Mouse (Mus musculus): ENCODE measurements around the gene Hist1h2ba. TPM values are rescaled to one million over a fixed set of nuclear protein-coding genes. Genes with fewer than 3 reads are reported as not detected.
A peak's percentile ranks its signal among the peaks of the same experiment; 100 is the strongest.

Hist1h2ba gene
- total and polyA plus RNA-seq, 2 experiments = not detected

- no peak for TF ChIP-seq POLR2A (IDR thresholded peaks at IDR 0.05; ENCODE audit: extremely low read depth, insufficient read depth, low read length)
- TF ChIP-seq CTCF (IDR thresholded peaks at IDR 0.05; ENCODE audit: low read depth, low read length) = no peak
- Histone ChIP-seq H3K4me3 (ENCODE audit: insufficient read depth, low read depth, low read length) (no peak overlapping the region), H3K36me3 (ENCODE audit: control insufficient read depth, insufficient read depth, low read length) (peaks cover 13% of the 10 kb centered on the region), H3K4me1 (ENCODE audit: control insufficient read depth, insufficient read depth, low read length) (no peaks in the 10 kb centered on the region), H3K9ac (ENCODE audit: low read depth, low read length) (no peak overlapping the region), H3K27ac (replicated peaks; ENCODE audit: insufficient read depth, low read depth, low read length) (no peak overlapping the region), H3K79me2 (ENCODE audit: control insufficient read depth, insufficient read depth, low read length) (no peaks in the 10 kb centered on the region), H3K27me3 (ENCODE audit: control insufficient read depth, insufficient read depth, low read length) (no peaks in the 10 kb centered on the region)
- 91% methylated on average over 4 of the region's 4 CpGs for WGBS
- DNase-seq (ENCODE audit: extremely low read depth, low read depth, low spot score) = no peak
These were observed 40.7 kb downstream of the Hist1h2ba start for GRCm38 (mm10) chr13:23893269-23893593.

GRCm38 (mm10) chr13:23892592-23893268, 41.2 kb downstream of the Hist1h2ba start:
- no peak for DNase-seq (ENCODE audit: extremely low read depth, low read depth, low spot score)
- no peak overlapping the region for H3K4me3 ChIP-seq (ENCODE audit: insufficient read depth, low read depth, low read length)
- no peaks in the 10 kb centered on the region for H3K27me3 ChIP-seq (ENCODE audit: control insufficient read depth, insufficient read depth, low read length)
- no peaks in the 10 kb centered on the region for H3K79me2 ChIP-seq (ENCODE audit: control insufficient read depth, insufficient read depth, low read length)
- no peak overlapping the region for H3K9ac ChIP-seq (ENCODE audit: low read depth, low read length)
- H3K36me3 ChIP-seq (ENCODE audit: control insufficient read depth, insufficient read depth, low read length) = peaks cover 9% of the 10 kb centered on the region
- no peak overlapping the region for H3K27ac ChIP-seq (replicated peaks; ENCODE audit: insufficient read depth, low read depth, low read length)
- H3K4me1 ChIP-seq (ENCODE audit: control insufficient read depth, insufficient read depth, low read length) = no peaks in the 10 kb centered on the region
- TF ChIP-seq POLR2A (IDR thresholded peaks at IDR 0.05; ENCODE audit: extremely low read depth, insufficient read depth, low read length) = no peak
- WGBS = 68% methylated on average over 9 of the region's 9 CpGs

GRCm38 (mm10) chr13:23889011-23889605, 44.8 kb downstream of the Hist1h2ba start:
- no peaks in the 10 kb centered on the region for H3K79me2 ChIP-seq (ENCODE audit: control insufficient read depth, insufficient read depth, low read length)
- H3K36me3 ChIP-seq (ENCODE audit: control insufficient read depth, insufficient read depth, low read length) = peaks cover 7% of the 10 kb centered on the region
- H3K4me1 ChIP-seq (ENCODE audit: control insufficient read depth, insufficient read depth, low read length) = no peaks in the 10 kb centered on the region
- DNase-seq (ENCODE audit: extremely low read depth, low read depth, low spot score) = no peak
- H3K4me3 ChIP-seq (ENCODE audit: insufficient read depth, low read depth, low read length) = no peak overlapping the region
- TF ChIP-seq CTCF (IDR thresholded peaks at IDR 0.05; ENCODE audit: low read depth, low read length) = no peak
- no peak for TF ChIP-seq POLR2A (IDR thresholded peaks at IDR 0.05; ENCODE audit: extremely low read depth, insufficient read depth, low read length)
- H3K27ac ChIP-seq (replicated peaks; ENCODE audit: insufficient read depth, low read depth, low read length) = no peak overlapping the region
- H3K27me3 ChIP-seq (ENCODE audit: control insufficient read depth, insufficient read depth, low read length) = no peaks in the 10 kb centered on the region
- 85% methylated on average over 6 of the region's 6 CpGs for WGBS
- no peak overlapping the region for H3K9ac ChIP-seq (ENCODE audit: low read depth, low read length)

- Histone ChIP-seq H3K9ac (ENCODE audit: low read depth, low read length) (no peak overlapping the region), H3K4me3 (ENCODE audit: insufficient read depth, low read depth, low read length) (no peak overlapping the region), H3K36me3 (ENCODE audit: control insufficient read depth, insufficient read depth, low read length) (peaks cover 4% of the 10 kb centered on the region), H3K27ac (replicated peaks; ENCODE audit: insufficient read depth, low read depth, low read length) (no peak overlapping the region), H3K79me2 (ENCODE audit: control insufficient read depth, insufficient read depth, low read length) (no peaks in the 10 kb centered on the region), H3K4me1 (ENCODE audit: control insufficient read depth, insufficient read depth, low read length) (no peaks in the 10 kb centered on the region), H3K27me3 (ENCODE audit: control insufficient read depth, insufficient read depth, low read length) (no peaks in the 10 kb centered on the region)
- 77% methylated on average over 3 of the region's 3 CpGs for WGBS
- no peak for DNase-seq (ENCODE audit: extremely low read depth, low read depth, low spot score)
- TF ChIP-seq CTCF (IDR thresholded peaks at IDR 0.05; ENCODE audit: low read depth, low read length) = no peak
- TF ChIP-seq POLR2A (IDR thresholded peaks at IDR 0.05; ENCODE audit: extremely low read depth, insufficient read depth, low read length) = no peak
These were observed 46.8 kb downstream of the Hist1h2ba start for GRCm38 (mm10) chr13:23887026-23887725.

- Histone ChIP-seq H3K27me3 (ENCODE audit: control insufficient read depth, insufficient read depth, low read length) (no peaks in the 10 kb centered on the region), H3K79me2 (ENCODE audit: control insufficient read depth, insufficient read depth, low read length) (no peaks in the 10 kb centered on the region), H3K4me1 (ENCODE audit: control insufficient read depth, insufficient read depth, low read length) (no peaks in the 10 kb centered on the region), H3K4me3 (ENCODE audit: insufficient read depth, low read depth, low read length) (no peak overlapping the region), H3K27ac (replicated peaks; ENCODE audit: insufficient read depth, low read depth, low read length) (no peak overlapping the region), H3K9ac (ENCODE audit: low read depth, low read length) (no peak overlapping the region), H3K36me3 (ENCODE audit: control insufficient read depth, insufficient read depth, low read length) (peaks cover 6% of the 10 kb centered on the region)
- no peak for TF ChIP-seq POLR2A (IDR thresholded peaks at IDR 0.05; ENCODE audit: extremely low read depth, insufficient read depth, low read length)
- peak; percentile 61; the same call in 1 of the 2 replicates for TF ChIP-seq CTCF (IDR thresholded peaks at IDR 0.05; ENCODE audit: low read depth, low read length)
- 37% methylated on average over 2 of the region's 2 CpGs for WGBS
- peak; percentile 50 for DNase-seq (ENCODE audit: extremely low read depth, low read depth, low spot score)
These were observed 48.4 kb downstream of the Hist1h2ba start for GRCm38 (mm10) chr13:23885540-23885939.

Other genes with a start within 250 kb of the Hist1h2ba start
- gene Hist1h2bc, start 250.0 kb downstream of the Hist1h2ba start, total RNA-seq (2014; rRNA removed) = 228 and 265 TPM in 2 replicates
- gene Hist1h2bc, start 250.0 kb downstream of the Hist1h2ba start, polyA plus RNA-seq (2012; rRNA removed) = 312 and 443 TPM in 2 replicates
- gene Hist1h1t, start 238.3 kb downstream of the Hist1h2ba start, total RNA-seq (2014; rRNA removed) = not detected in 2 replicates
- gene Hist1h1t, start 238.3 kb downstream of the Hist1h2ba start, polyA plus RNA-seq (2012; rRNA removed) = not detected in 2 replicates
- 190 and 256 TPM in 2 replicates for gene Hist1h4c, start 235.7 kb downstream of the Hist1h2ba start, total RNA-seq (2014; rRNA removed)
- 0.95 and 3.1 TPM in 2 replicates for gene Hist1h4c, start 235.7 kb downstream of the Hist1h2ba start, polyA plus RNA-seq (2012; rRNA removed)
- 30.4 and 35.3 TPM in 2 replicates for gene Hfe, start 223.3 kb downstream of the Hist1h2ba start, total RNA-seq (2014; rRNA removed)
- 32.6 and 40.9 TPM in 2 replicates for gene Hfe, start 223.3 kb downstream of the Hist1h2ba start, polyA plus RNA-seq (2012; rRNA removed)
- gene Hist1h1c, start 195.3 kb downstream of the Hist1h2ba start, total RNA-seq (2014; rRNA removed) = 43.6 and 68.1 TPM in 2 replicates
- 20.9 and 31.6 TPM in 2 replicates for gene Hist1h1c, start 195.3 kb downstream of the Hist1h2ba start, polyA plus RNA-seq (2012; rRNA removed)
- gene Hist1h3c, start 188.6 kb downstream of the Hist1h2ba start, total RNA-seq (2014; rRNA removed) = 8.0 and 24.1 TPM in 2 replicates
- 0.20 and 0.27 TPM in 2 replicates for gene Hist1h3c, start 188.6 kb downstream of the Hist1h2ba start, polyA plus RNA-seq (2012; rRNA removed)
- 41.9 and 75.6 TPM in 2 replicates for gene Hist1h2bb, start 187.4 kb downstream of the Hist1h2ba start, total RNA-seq (2014; rRNA removed)
- 0.41 and 0.55 TPM in 2 replicates for gene Hist1h2bb, start 187.4 kb downstream of the Hist1h2ba start, polyA plus RNA-seq (2012; rRNA removed)
- 19.4 and 55.8 TPM in 2 replicates for gene Hist1h2ab, start 183.0 kb downstream of the Hist1h2ba start, total RNA-seq (2014; rRNA removed)
- gene Hist1h2ab, start 183.0 kb downstream of the Hist1h2ba start, polyA plus RNA-seq (2012; rRNA removed) = 0.45 and 1.0 TPM in 2 replicates
- 15.2 and 31.1 TPM in 2 replicates for gene Hist1h3b, start 181.9 kb downstream of the Hist1h2ba start, total RNA-seq (2014; rRNA removed)
- 0.23 and 0.58 TPM in 2 replicates for gene Hist1h3b, start 181.9 kb downstream of the Hist1h2ba start, polyA plus RNA-seq (2012; rRNA removed)
- gene Hist1h4b, start 177.1 kb downstream of the Hist1h2ba start, total RNA-seq (2014; rRNA removed) = 62.4 and 63.4 TPM in 2 replicates
- 1.2 TPM in 1 of 2 replicates, not detected in the other for gene Hist1h4b, start 177.1 kb downstream of the Hist1h2ba start, polyA plus RNA-seq (2012; rRNA removed)
- 21.0 and 54.0 TPM in 2 replicates for gene Hist1h4a, start 172.9 kb downstream of the Hist1h2ba start, total RNA-seq (2014; rRNA removed)
- 0.76 TPM in 1 of 2 replicates, not detected in the other for gene Hist1h4a, start 172.9 kb downstream of the Hist1h2ba start, polyA plus RNA-seq (2012; rRNA removed)
- 18.3 and 43.5 TPM in 2 replicates for gene Hist1h3a, start 171.8 kb downstream of the Hist1h2ba start, total RNA-seq (2014; rRNA removed)
- gene Hist1h3a, start 171.8 kb downstream of the Hist1h2ba start, polyA plus RNA-seq (2012; rRNA removed) = 2.0 TPM in 2 replicates
- 5.6 and 6.2 TPM in 2 replicates for gene Hist1h1a, start 170.5 kb downstream of the Hist1h2ba start, total RNA-seq (2014; rRNA removed)
- gene Hist1h1a, start 170.5 kb downstream of the Hist1h2ba start, polyA plus RNA-seq (2012; rRNA removed) = 0.12 TPM in 1 of 2 replicates, not detected in the other
- gene Trim38, start 164.2 kb downstream of the Hist1h2ba start, total RNA-seq (2014; rRNA removed) = not detected in 2 replicates
- gene Trim38, start 164.2 kb downstream of the Hist1h2ba start, polyA plus RNA-seq (2012; rRNA removed) = not detected in 2 replicates
- 175 and 208 TPM in 2 replicates for gene Slc17a2, start 127.2 kb downstream of the Hist1h2ba start, total RNA-seq (2014; rRNA removed)
- 144 and 189 TPM in 2 replicates for gene Slc17a2, start 127.2 kb downstream of the Hist1h2ba start, polyA plus RNA-seq (2012; rRNA removed)
- gene Slc17a3, start 94.7 kb downstream of the Hist1h2ba start, total RNA-seq (2014; rRNA removed) = 32.8 and 38.1 TPM in 2 replicates
- gene Slc17a3, start 94.7 kb downstream of the Hist1h2ba start, polyA plus RNA-seq (2012; rRNA removed) = 34.5 and 39.7 TPM in 2 replicates
- gene Slc17a1, start 66.4 kb downstream of the Hist1h2ba start, total RNA-seq (2014; rRNA removed) = 13.3 and 20.1 TPM in 2 replicates
- gene Slc17a1, start 66.4 kb downstream of the Hist1h2ba start, polyA plus RNA-seq (2012; rRNA removed) = 12.9 and 14.5 TPM in 2 replicates
- 22.4 and 27.4 TPM in 2 replicates for gene Slc17a4, start 19.1 kb downstream of the Hist1h2ba start, total RNA-seq (2014; rRNA removed)
- 52.0 and 60.3 TPM in 2 replicates for gene Slc17a4, start 19.1 kb downstream of the Hist1h2ba start, polyA plus RNA-seq (2012; rRNA removed)
- not detected in 2 replicates for gene Hist1h2aa, start 306 bp upstream of the Hist1h2ba start, total RNA-seq (2014; rRNA removed)
- not detected in 2 replicates for gene Hist1h2aa, start 306 bp upstream of the Hist1h2ba start, polyA plus RNA-seq (2012; rRNA removed)
- gene Scgn, start 57.1 kb upstream of the Hist1h2ba start, total RNA-seq (2014; rRNA removed) = not detected in 2 replicates
- gene Scgn, start 57.1 kb upstream of the Hist1h2ba start, polyA plus RNA-seq (2012; rRNA removed) = not detected in 2 replicates